ENCODE assay signal across 15 mouse cellular contexts in the genomic region with DNA sequence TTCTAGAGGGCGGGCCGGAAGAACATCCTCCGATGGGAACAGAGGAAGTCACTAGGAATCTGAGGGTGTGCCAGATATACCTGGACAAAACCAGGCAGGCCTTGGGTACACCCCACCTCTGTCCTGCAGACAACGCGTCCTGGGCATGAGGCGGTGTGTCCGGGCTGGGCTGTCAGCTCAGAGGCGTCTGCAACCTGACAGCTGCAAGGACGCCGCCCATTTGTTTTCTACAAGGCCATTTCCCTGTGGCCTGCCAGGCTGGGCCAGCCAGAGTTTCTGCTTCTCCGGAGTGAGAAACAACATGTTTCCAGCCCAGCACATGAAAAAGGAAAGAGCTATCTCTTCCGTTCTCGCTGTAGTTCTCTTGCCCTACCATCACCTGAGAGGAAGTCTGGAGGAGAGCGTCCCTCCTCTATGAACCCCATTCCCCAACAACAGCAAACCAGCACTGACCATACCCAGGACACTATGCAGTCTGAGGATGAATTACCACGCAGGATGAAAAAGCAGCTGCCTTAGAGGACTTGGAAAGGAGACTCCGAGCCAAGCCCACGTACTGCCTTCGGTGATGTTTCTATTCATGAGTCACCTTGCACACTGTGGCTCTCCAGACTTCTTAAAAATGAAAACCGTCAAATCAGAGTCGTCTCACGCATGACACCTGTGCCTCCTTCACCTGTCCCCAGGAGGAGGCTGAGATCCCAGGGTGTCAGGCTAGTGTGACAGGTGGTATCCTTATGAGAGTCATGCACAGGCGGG. TPM values are rescaled to one million over a fixed set of nuclear protein-coding genes. Genes with fewer than 3 reads are reported as not detected.
DNase-seq lines count a peak whose midpoint lies in the region; ATAC-seq and TF ChIP-seq lines count a peak whose summit lies in the region.
"Had no signal": no experiment of that assay in that cellular context is flagged by ENCODE, and none has a peak within 500 bp of the region (broad histone marks: within the 10 kb centered on the region; RNA-seq: fewer than 3 reads in every experiment).

No protein-coding gene starts in this region.

- H3K9ac ChIP-seq in heart, postnatal 0 days (replicated peaks; ENCODE audit: low read depth, low read length), result no peak overlapping the region
- no peak overlapping the region for H3K9ac ChIP-seq in embryonic facial prominence, embryonic 15.5 days
- no peak overlapping the region for H3K9ac ChIP-seq in stomach, embryonic 16.5 days (ENCODE audit: low read length)
- H3K9ac ChIP-seq: embryonic facial prominence, embryonic 13.5 days; forebrain, postnatal 0 days; hindbrain, embryonic 12.5 days had no signal

- 69% methylated on average over 22 of the region's 22 CpGs for WGBS in heart, postnatal 0 days
- 74% methylated on average over 22 of the region's 22 CpGs for WGBS in embryonic facial prominence, embryonic 15.5 days
- 69% methylated on average over 22 of the region's 22 CpGs for WGBS in stomach, embryonic 16.5 days

- no peak overlapping the region for H3K4me2 ChIP-seq in heart, postnatal 0 days (ENCODE audit: low read depth, low read length)
- no peak overlapping the region for H3K4me2 ChIP-seq in embryonic facial prominence, embryonic 15.5 days (replicated peaks)
- no peak overlapping the region for H3K4me2 ChIP-seq in stomach, embryonic 16.5 days (ENCODE audit: low read depth, low read length)
- H3K4me2 ChIP-seq: embryonic facial prominence, embryonic 13.5 days; hindbrain, embryonic 12.5 days had no signal

- no peak for TF ChIP-seq EP300 in heart, postnatal 0 days (IDR thresholded peaks at IDR 0.05; ENCODE audit: low read depth)

- TF ChIP-seq POLR2A in testis, adult 2 months (IDR thresholded peaks at IDR 0.05; ENCODE audit: control insufficient read depth, low read depth, low read length), result no peak; the same call in 1 of the 2 replicates

- TF ChIP-seq CTCF in heart, postnatal 0 days (IDR thresholded peaks at IDR 0.05; ENCODE audit: low read depth), result no peak
- TF ChIP-seq CTCF in testis, adult 2 months (IDR thresholded peaks at IDR 0.05; ENCODE audit: control insufficient read depth, insufficient read depth, insufficient replicate concordance, low read depth, low read length), result no peak

- no peak for DNase-seq in heart, postnatal 0 days (ENCODE audit: low spot score)
- no peak for DNase-seq in heart, postnatal 36 days
- no peak for DNase-seq in testis, postnatal 14 days (ENCODE audit: low spot score)
- no peak for DNase-seq in embryo, embryonic 11 days
- DNase-seq in retina, embryonic 14.5 days (ENCODE audit: low spot score), result no peak
- DNase-seq: cerebellum, adult 2 months; forebrain, postnatal 0 days; kidney, postnatal 4 days; lung, postnatal 10 days had no signal

- H3K27me3 ChIP-seq in heart, postnatal 0 days (ENCODE audit: control insufficient read depth, insufficient read depth, low read length), result no peaks in the 10 kb centered on the region
- H3K27me3 ChIP-seq in testis, adult 2 months (ENCODE audit: control insufficient read depth, insufficient read depth, low read length), result no peaks in the 10 kb centered on the region
- no peaks in the 10 kb centered on the region; the same call in 1 of the 2 replicates for H3K27me3 ChIP-seq in embryonic facial prominence, embryonic 15.5 days
- H3K27me3 ChIP-seq in stomach, embryonic 16.5 days (ENCODE audit: control insufficient read depth, insufficient read depth, low read length), result peaks cover 14% of the 10 kb centered on the region

- no peaks in the 10 kb centered on the region for H3K36me3 ChIP-seq in heart, postnatal 0 days (replicated peaks; ENCODE audit: control insufficient read depth, insufficient read depth, low read length)
- H3K36me3 ChIP-seq in testis, adult 2 months (ENCODE audit: control insufficient read depth, insufficient read depth, low read length), result no peaks in the 10 kb centered on the region
- H3K36me3 ChIP-seq in embryonic facial prominence, embryonic 15.5 days, result no peaks in the 10 kb centered on the region
- H3K36me3 ChIP-seq in stomach, embryonic 16.5 days (ENCODE audit: control insufficient read depth, insufficient read depth, low read length), result no peaks in the 10 kb centered on the region
- H3K36me3 ChIP-seq: embryonic facial prominence, embryonic 13.5 days; hindbrain, embryonic 12.5 days had no signal

- H3K4me3 ChIP-seq in heart, postnatal 0 days (ENCODE audit: low read depth, low read length), result no peak overlapping the region
- H3K4me3 ChIP-seq in testis, adult 2 months (ENCODE audit: control insufficient read depth, low read depth, low read length), result peak overlapping the region; percentile 71
- H3K4me3 ChIP-seq in embryonic facial prominence, embryonic 15.5 days (replicated peaks), result no peak overlapping the region
- H3K4me3 ChIP-seq in stomach, embryonic 16.5 days (replicated peaks; ENCODE audit: low read length), result no peak overlapping the region
- H3K4me3 ChIP-seq: embryonic facial prominence, embryonic 13.5 days; hindbrain, embryonic 12.5 days had no signal

- H3K4me1 ChIP-seq in heart, postnatal 0 days (ENCODE audit: control insufficient read depth, insufficient read depth), result peaks cover 40% of the 10 kb centered on the region
- peaks cover 26% of the 10 kb centered on the region for H3K4me1 ChIP-seq in testis, adult 2 months (ENCODE audit: control insufficient read depth, insufficient read depth, low read length)
- H3K4me1 ChIP-seq in embryonic facial prominence, embryonic 15.5 days, result peaks cover 53% of the 10 kb centered on the region
- peaks cover 23% of the 10 kb centered on the region for H3K4me1 ChIP-seq in stomach, embryonic 16.5 days (ENCODE audit: control insufficient read depth, insufficient read depth, low read length)

- 0 out of 2 replicates have a peak overlapping the region, but pooled peaks have one; percentile 4 for H3K27ac ChIP-seq in heart, postnatal 0 days (ENCODE audit: low read depth)
- peak overlapping the region; percentile 41 for H3K27ac ChIP-seq in testis, adult 2 months (ENCODE audit: control insufficient read depth, insufficient read depth, low read depth, low read length)
- peak overlapping the region; percentile 61; the same call in 1 of the 2 replicates for H3K27ac ChIP-seq in embryonic facial prominence, embryonic 15.5 days (replicated peaks)
- peak overlapping the region; percentile 73 for H3K27ac ChIP-seq in stomach, embryonic 16.5 days (ENCODE audit: low read length)
- H3K27ac ChIP-seq: embryonic facial prominence, embryonic 13.5 days; hindbrain, embryonic 12.5 days had no signal

- H3K9me3 ChIP-seq in heart, postnatal 0 days (replicated peaks; ENCODE audit: control insufficient read depth, low read length), result no peaks in the 10 kb centered on the region
- H3K9me3 ChIP-seq in embryonic facial prominence, embryonic 15.5 days (replicated peaks), result no peaks in the 10 kb centered on the region
- no peaks in the 10 kb centered on the region for H3K9me3 ChIP-seq in stomach, embryonic 16.5 days (replicated peaks; ENCODE audit: control insufficient read depth, low read length)
- H3K9me3 ChIP-seq: embryonic facial prominence, embryonic 13.5 days; hindbrain, embryonic 12.5 days had no signal

- intact Hi-C loops in heart, postnatal 36 days (cut with DNase I), result no loop called here

- no peak for ATAC-seq in heart, postnatal 0 days (ENCODE audit: insufficient read depth, low read depth)
- no peak for ATAC-seq in embryonic facial prominence, embryonic 15.5 days (ENCODE audit: insufficient number of reproducible peaks, low FRiP score, low TSS enrichment, low read depth)
- no peak for ATAC-seq in stomach, embryonic 16.5 days (ENCODE audit: insufficient read depth, low FRiP score)
- ATAC-seq: forebrain, postnatal 0 days; midbrain, embryonic 16.5 days had no signal

RNA-seq across cellular contexts. Expression of a gene that starts 4.5 kb away (rescaled TPM):
- 5.0 TPM in 2 replicates for total RNA-seq in heart, postnatal 0 days (2014; rRNA removed; ENCODE audit: low replicate concordance)
- 1.8 TPM in 2 replicates for polyA plus RNA-seq in heart, postnatal 0 days (2015; fragmentation: Nextera tagmentation; extraction: Ambion mirVana)
- total RNA-seq in heart, postnatal 36 days (2021), result 1 to 10 TPM; 7.2 to 7.8 TPM
- polyA plus RNA-seq in testis, adult 2 months (2012; rRNA removed), result 7.5 and 7.8 TPM in 2 replicates
- 3.6 and 4.4 TPM in 2 replicates for polyA plus RNA-seq in embryonic facial prominence, embryonic 15.5 days (2015; fragmentation: Nextera tagmentation; extraction: Ambion mirVana)
- polyA plus RNA-seq in stomach, embryonic 16.5 days (2015; fragmentation: Nextera tagmentation; extraction: Ambion mirVana), result 0.55 and 0.81 TPM in 2 replicates

RNA-seq across cellular contexts. Expression of a gene that starts 27.4 kb away (rescaled TPM):
- total RNA-seq in heart, postnatal 0 days (2014; rRNA removed; ENCODE audit: low replicate concordance), result 44.7 and 87.7 TPM in 2 replicates
- polyA plus RNA-seq in heart, postnatal 0 days (2015; fragmentation: Nextera tagmentation; extraction: Ambion mirVana), result 210 and 217 TPM in 2 replicates
- 10 to 100 TPM; 93.2 to 97.0 TPM for total RNA-seq in heart, postnatal 36 days (2021)
- polyA plus RNA-seq in testis, adult 2 months (2012; rRNA removed), result 13.8 and 14.2 TPM in 2 replicates
- 152 and 159 TPM in 2 replicates for polyA plus RNA-seq in embryonic facial prominence, embryonic 15.5 days (2015; fragmentation: Nextera tagmentation; extraction: Ambion mirVana)
- polyA plus RNA-seq in stomach, embryonic 16.5 days (2015; fragmentation: Nextera tagmentation; extraction: Ambion mirVana), result 121 and 150 TPM in 2 replicates

Comparison
In these comparisons a context has a peak if more than half of its experiments do, and no peak if none do; other contexts are left out.
1. H3K27ac ChIP-seq: peak in every context shown above with its lines; median percentile 73 in stomach, embryonic 16.5 days; 61 in embryonic facial prominence, embryonic 15.5 days; 41 in testis, adult 2 months; 4 in heart, postnatal 0 days.